Mouse (Mus musculus): ENCODE measurements around the gene Gm44805.

DNA sequence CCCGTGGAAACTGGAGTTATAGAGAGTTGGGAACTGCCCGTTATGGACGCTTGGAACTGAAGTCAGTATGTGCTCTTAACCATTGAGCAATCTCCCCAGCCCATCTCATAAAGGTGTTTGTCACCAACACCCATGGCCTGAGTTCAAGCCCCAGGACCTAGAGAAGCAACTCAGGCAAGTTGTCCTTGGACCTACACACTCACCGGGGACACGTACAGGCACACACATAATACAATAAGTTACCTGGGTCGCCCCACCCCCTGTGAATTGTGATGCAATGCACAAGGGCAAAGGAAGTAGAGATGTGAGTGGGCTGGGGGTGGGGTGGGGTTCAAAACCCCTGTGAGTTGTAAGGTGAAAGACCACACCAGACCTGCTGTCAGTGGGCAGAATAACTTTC, 5.3 kb upstream of the Gm44805 start:
- no peak for TF ChIP-seq HCFC1 (IDR thresholded peaks at IDR 0.05; ENCODE audit: low read depth, low read length)
- no peak for TF ChIP-seq MAZ (IDR thresholded peaks at IDR 0.05; ENCODE audit: low read depth, low read length)
- TF ChIP-seq NELFE (IDR thresholded peaks at IDR 0.05; ENCODE audit: low read depth, low read length): no peak
- no peak for TF ChIP-seq SIN3A (IDR thresholded peaks at IDR 0.05; ENCODE audit: low read length)
- TF ChIP-seq POLR2A (IDR thresholded peaks at IDR 0.05; ENCODE audit: low read depth, low read length): no peak
- no peak for TF ChIP-seq CTCF (conservative IDR thresholded peaks at IDR 0.05 in 1 of 2, IDR thresholded peaks at IDR 0.05 in 1 of 2; ENCODE audit: low read depth in 2 of 2, low read length in 2 of 2)
- TF ChIP-seq PAX5 (IDR thresholded peaks at IDR 0.05; ENCODE audit: low read length): no peak
- TF ChIP-seq MAX (IDR thresholded peaks at IDR 0.05; ENCODE audit: low read length): no peak
- no peak for TF ChIP-seq EP300 (IDR thresholded peaks at IDR 0.05; ENCODE audit: low read length)
